Mouse (Mus musculus) myocyte (in vitro differentiated cells): ENCODE results near the gene Ube2l6. TPM values are rescaled to one million over a fixed set of nuclear protein-coding genes. Genes with fewer than 3 reads are reported as not detected.
A peak's percentile ranks its signal among the peaks of the same experiment; 100 is the strongest.

ENCODE experiments used
- H3K27me3 ChIP-seq: one replicate; pipeline ENCODE4 v1.6.1; 2011; ENCODE audit not compliant: control insufficient read depth, insufficient read depth, insufficient read length
- H3K36me3 ChIP-seq: one replicate; pipeline ENCODE4 v1.6.1; 2011; ENCODE audit not compliant: control insufficient read depth, insufficient read depth
- H3K4me2 ChIP-seq: one replicate; pipeline ENCODE4 v1.6.1; 2011; ENCODE audit warnings: low read depth, control low read depth
- H3K4me3 ChIP-seq: one replicate; pipeline ENCODE4 v1.5.1; 2011; ENCODE audit warnings: mild to moderate bottlenecking, control low read depth, moderate library complexity
- H3K79me2 ChIP-seq: one replicate; pipeline ENCODE4 v1.6.1; 2011; ENCODE audit not compliant: control insufficient read depth, insufficient read depth
- H3ac ChIP-seq: one replicate; pipeline ENCODE4 v1.6.1; 2011; ENCODE audit not compliant: control insufficient read depth, insufficient read length
- CEBPB ChIP-seq: IDR thresholded peaks from 2 replicates; pipeline ENCODE4 v1.6.1; 2011; ENCODE audit warnings: mild to moderate bottlenecking, moderate library complexity; ENCODE audit not compliant: poor library complexity, insufficient read depth, severe bottlenecking
- E2F4 ChIP-seq: IDR thresholded peaks from one replicate; pipeline ENCODE4 v1.6.1; 2011; ENCODE audit warnings: mild to moderate bottlenecking, control low read depth, moderate library complexity; ENCODE audit not compliant: insufficient read depth
- MAX ChIP-seq: IDR thresholded peaks from one replicate; pipeline ENCODE4 v1.6.1; 2011; ENCODE audit warnings: low read depth, mild to moderate bottlenecking, control low read depth
- MYOD1 ChIP-seq, 3 experiments: IDR thresholded peaks; one replicate each; pipeline ENCODE4 v1.6.1; 2011; ENCODE audit warnings: control low read depth in 2 of 3, low read depth in 2 of 3, mild to moderate bottlenecking in 2 of 3, moderate library complexity in 1 of 3; ENCODE audit not compliant: insufficient read length in 2 of 3, control insufficient read depth in 1 of 3
- MYOG ChIP-seq, 3 experiments: IDR thresholded peaks; one replicate each; pipeline ENCODE4 v1.6.1; 2011; ENCODE audit warnings: control low read depth in 2 of 3, low read depth in 2 of 3, mild to moderate bottlenecking in 2 of 3; ENCODE audit not compliant: insufficient read length in 2 of 3, control insufficient read depth in 1 of 3, insufficient read depth in 1 of 3
- POLR2A ChIP-seq: IDR thresholded peaks from one replicate; pipeline ENCODE4 v1.6.1; 2011; ENCODE audit warnings: low read depth, mild to moderate bottlenecking, control low read depth, moderate library complexity; ENCODE audit not compliant: insufficient read length
- POLR2AphosphoS2 ChIP-seq: IDR thresholded peaks from one replicate; pipeline ENCODE4 v1.6.1; 2011; ENCODE audit warnings: low read depth, control low read depth; ENCODE audit not compliant: insufficient read length
- REST ChIP-seq: IDR thresholded peaks from one replicate; pipeline ENCODE4 v1.6.1; 2011; ENCODE audit warnings: mild to moderate bottlenecking, control low read depth, moderate library complexity; ENCODE audit not compliant: insufficient read depth, insufficient read length
- SRF ChIP-seq: IDR thresholded peaks from one replicate; pipeline ENCODE4 v1.6.1; 2011; ENCODE audit warnings: low read depth; ENCODE audit not compliant: control insufficient read depth, insufficient read length
- TCF12 ChIP-seq: IDR thresholded peaks from one replicate; pipeline ENCODE4 v1.6.1; 2011; ENCODE audit warnings: mild to moderate bottlenecking, control low read depth; ENCODE audit not compliant: poor library complexity, insufficient read depth, severe bottlenecking
- TCF3 ChIP-seq: IDR thresholded peaks from one replicate; pipeline ENCODE4 v1.6.1; 2011; ENCODE audit warnings: low read depth, control low read depth; ENCODE audit not compliant: insufficient read length
- USF1 ChIP-seq: IDR thresholded peaks from one replicate; pipeline ENCODE4 v1.6.1; 2011; ENCODE audit warnings: low read depth, mild to moderate bottlenecking, control low read depth, moderate library complexity
- polyA plus RNA-seq: library from polyadenylated mRNA; unstranded; fragments of >200 nt; fragmentation: generic; extraction: Trizol; gene quantifications from one replicate; pipeline ENCODE4 v1.2.1, GENCODE M21; 2012; ENCODE audit warnings: missing spikeins

Ube2l6 gene
- polyA plus RNA-seq, 1 experiment, result 16.2 TPM

DNA sequence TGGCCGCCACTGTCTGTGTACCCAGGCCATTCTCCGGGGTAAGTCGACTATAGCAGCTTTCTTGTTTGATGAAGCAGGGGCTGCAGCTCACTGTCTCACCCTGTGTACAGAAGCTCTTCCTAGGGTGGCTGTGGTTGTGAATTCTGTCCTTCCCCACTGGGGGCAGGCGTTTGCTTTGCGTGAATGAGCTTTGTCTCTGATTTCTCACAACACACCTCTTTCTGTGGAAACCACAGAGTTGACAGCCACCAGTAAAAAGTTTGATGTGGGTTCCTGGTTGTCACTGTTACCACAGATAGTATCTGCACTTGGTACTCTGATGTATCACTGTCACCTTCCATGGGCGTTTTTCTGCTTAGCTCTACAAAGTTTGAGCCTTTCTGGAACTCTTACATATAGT lies 19.4 kb upstream of the Ube2l6 start:
- Histone ChIP-seq H3K4me2 (no peak overlapping the region), H3K36me3 (no peaks in the 10 kb centered on the region), H3K27me3 (no peaks in the 10 kb centered on the region), H3K79me2 (no peaks in the 10 kb centered on the region), H3K4me3 (no peak overlapping the region), H3ac (no peak overlapping the region)
- TF ChIP-seq TCF12 (no peak), MYOD1 (IDR thresholded peaks at IDR 0.05; ENCODE audit: control insufficient read depth in 1 of 3, insufficient read length in 2 of 3, low read depth in 2 of 3) (no peak)

DNA sequence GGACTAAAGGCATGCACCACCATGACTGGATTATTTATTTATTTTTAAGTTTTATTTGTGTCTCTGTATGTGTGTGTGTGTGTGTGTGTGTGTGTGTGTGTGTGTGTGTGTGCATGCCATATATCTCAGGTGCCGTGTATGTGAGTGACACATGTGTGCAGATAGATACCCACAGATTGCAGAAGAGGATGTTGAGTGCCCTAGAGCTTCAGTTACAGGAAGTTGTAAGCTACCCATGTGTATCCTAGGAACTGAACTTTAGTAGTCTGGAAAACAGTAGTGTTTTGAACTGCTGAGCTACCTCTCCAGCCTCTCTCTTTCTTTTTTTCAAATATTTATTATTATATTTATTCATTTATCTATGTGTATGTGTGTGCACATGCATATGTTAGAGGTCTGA lies 15.3 kb upstream of the Ube2l6 start:
- H3K36me3 ChIP-seq, result no peaks in the 10 kb centered on the region
- H3ac ChIP-seq, result no peak overlapping the region
- no peak overlapping the region for H3K4me2 ChIP-seq
- no peak overlapping the region for H3K4me3 ChIP-seq
- no peaks in the 10 kb centered on the region for H3K27me3 ChIP-seq
- no peak for TF ChIP-seq TCF12
- TF ChIP-seq SRF, result no peak
- TF ChIP-seq MYOG (IDR thresholded peaks at IDR 0.05; ENCODE audit: control insufficient read depth in 1 of 3, insufficient read depth in 1 of 3, insufficient read length in 2 of 3, low read depth in 2 of 3), result no peak
- TF ChIP-seq MYOD1 (IDR thresholded peaks at IDR 0.05; ENCODE audit: control insufficient read depth in 1 of 3, insufficient read length in 2 of 3, low read depth in 2 of 3), result no peak
- TF ChIP-seq POLR2A, result no peak
- TF ChIP-seq E2F4, result no peak
- TF ChIP-seq REST, result no peak
- no peak for TF ChIP-seq MAX
- TF ChIP-seq USF1, result no peak
- TF ChIP-seq POLR2AphosphoS2, result no peak
- TF ChIP-seq CEBPB, result no peak
- TF ChIP-seq TCF3, result no peak
- H3K79me2 ChIP-seq, result no peaks in the 10 kb centered on the region

DNA sequence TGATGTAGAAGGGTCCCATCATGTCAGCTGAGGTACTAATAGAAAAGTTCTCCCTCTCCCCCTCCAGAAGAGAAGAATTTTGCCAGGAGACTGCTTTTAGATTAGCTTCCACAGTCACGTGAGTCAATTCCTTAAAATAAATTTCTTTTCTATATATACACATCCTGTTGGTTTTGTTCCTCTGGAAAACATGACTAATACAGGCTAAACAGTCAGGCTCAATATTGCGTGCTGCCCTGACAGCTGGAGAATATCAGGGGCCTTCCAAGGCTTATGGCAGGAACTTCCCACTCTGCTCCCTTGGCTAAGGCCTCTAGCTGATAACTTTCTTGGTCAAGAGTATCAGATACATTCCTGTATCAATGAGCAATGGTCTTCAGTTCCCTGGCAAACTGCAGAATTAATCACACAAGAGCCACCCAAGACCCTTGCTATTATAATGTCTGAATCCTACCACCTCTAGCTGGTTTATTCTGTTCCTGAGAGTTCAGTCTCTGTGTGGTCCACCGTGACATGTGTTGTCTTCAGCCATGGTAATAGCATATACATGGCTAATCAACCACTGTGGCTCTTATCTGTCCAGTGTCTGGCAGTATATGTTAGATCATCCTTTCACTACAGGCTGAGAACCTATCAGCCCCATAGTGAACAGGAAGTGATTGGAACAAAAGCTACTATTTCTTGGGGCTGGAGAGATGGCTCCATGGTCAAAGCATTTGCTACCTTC lies 14.6 kb upstream of the Ube2l6 start:
- Histone ChIP-seq H3K27me3 (no peaks in the 10 kb centered on the region), H3K79me2 (no peaks in the 10 kb centered on the region)
- no peak for TF ChIP-seq POLR2AphosphoS2
- TF ChIP-seq POLR2A, result no peak
- TF ChIP-seq SRF, result no peak
- no peak for TF ChIP-seq CEBPB
- peak; percentile 74 for TF ChIP-seq USF1
- no peak for TF ChIP-seq E2F4
- peak in 2 of 3 experiments; percentile 30 to 79 for TF ChIP-seq MYOG (IDR thresholded peaks at IDR 0.05; ENCODE audit: control insufficient read depth in 1 of 3, insufficient read depth in 1 of 3, insufficient read length in 2 of 3, low read depth in 2 of 3)
- TF ChIP-seq TCF12, result no peak
- TF ChIP-seq TCF3, result no peak
- TF ChIP-seq MAX, result no peak
- TF ChIP-seq MYOD1 (IDR thresholded peaks at IDR 0.05; ENCODE audit: control insufficient read depth in 1 of 3, insufficient read length in 2 of 3, low read depth in 2 of 3), result peak in 2 of 3 experiments; percentile 23 to 56
- TF ChIP-seq REST, result no peak

DNA sequence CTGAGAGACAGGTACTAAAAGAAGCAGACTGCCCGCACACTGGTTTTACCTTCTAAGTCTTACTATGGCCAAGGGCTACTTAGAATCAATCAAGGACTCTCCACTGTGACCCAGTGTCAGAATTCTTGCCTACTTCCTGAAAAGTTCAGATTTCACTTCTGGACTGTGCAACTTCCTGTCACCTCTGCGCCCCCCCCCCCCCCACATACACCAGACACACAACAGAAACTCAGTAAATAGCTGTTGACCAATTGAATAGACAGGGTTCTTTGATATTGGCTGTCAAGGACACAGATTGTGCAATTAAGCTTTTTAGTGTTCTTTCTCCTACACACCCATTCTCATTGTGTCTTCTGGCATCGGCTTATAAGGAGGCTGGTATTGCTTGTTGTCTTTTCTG lies 10.3 kb upstream of the Ube2l6 start:
- Histone ChIP-seq H3K27me3 (no peaks in the 10 kb centered on the region), H3ac (no peak overlapping the region), H3K4me3 (no peak overlapping the region), H3K4me2 (no peak overlapping the region), H3K36me3 (no peaks in the 10 kb centered on the region), H3K79me2 (no peaks in the 10 kb centered on the region)
- TF ChIP-seq MYOG (IDR thresholded peaks at IDR 0.05; ENCODE audit: control insufficient read depth in 1 of 3, insufficient read depth in 1 of 3, insufficient read length in 2 of 3, low read depth in 2 of 3) (no peak), SRF (no peak), MAX (no peak), USF1 (no peak), MYOD1 (IDR thresholded peaks at IDR 0.05; ENCODE audit: control insufficient read depth in 1 of 3, insufficient read length in 2 of 3, low read depth in 2 of 3) (no peak), E2F4 (no peak), CEBPB (no peak), POLR2A (no peak), TCF3 (no peak), TCF12 (no peak), POLR2AphosphoS2 (no peak), REST (no peak)

More for the DNA sequence above, 14.6 kb upstream of the Ube2l6 start:
- H3ac ChIP-seq, result no peak overlapping the region
- no peaks in the 10 kb centered on the region for H3K36me3 ChIP-seq
- peak overlapping the region; percentile 12 for H3K4me2 ChIP-seq
- H3K4me3 ChIP-seq, result no peak overlapping the region

DNA sequence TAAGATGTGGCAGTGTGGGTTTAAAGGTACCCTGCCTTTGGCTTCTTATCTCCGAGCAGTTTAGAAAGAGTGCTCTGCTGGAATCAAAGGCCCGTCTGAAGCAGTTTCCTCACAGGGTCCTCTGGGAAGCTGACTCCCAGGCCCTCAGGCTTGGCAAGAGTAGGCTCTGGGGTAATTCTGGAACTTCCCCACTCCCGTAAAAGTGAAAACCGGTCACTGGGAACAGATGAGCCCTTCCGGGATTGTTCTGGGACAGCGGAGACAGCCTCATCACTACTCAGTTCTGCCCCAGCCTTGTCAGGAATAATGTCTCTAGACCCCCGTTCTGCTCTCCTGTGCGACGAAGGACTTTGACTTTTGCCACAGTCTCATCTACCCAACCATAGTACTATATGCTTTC lies 8.2 kb upstream of the Ube2l6 start:
- no peak overlapping the region for H3K4me2 ChIP-seq
- H3K79me2 ChIP-seq, result no peaks in the 10 kb centered on the region
- no peak overlapping the region for H3K4me3 ChIP-seq
- no peak overlapping the region for H3ac ChIP-seq
- TF ChIP-seq MYOG (IDR thresholded peaks at IDR 0.05; ENCODE audit: control insufficient read depth in 1 of 3, insufficient read depth in 1 of 3, insufficient read length in 2 of 3, low read depth in 2 of 3), result no peak
- no peak for TF ChIP-seq TCF3
- TF ChIP-seq POLR2AphosphoS2, result no peak
- no peak for TF ChIP-seq MAX
- no peaks in the 10 kb centered on the region for H3K36me3 ChIP-seq
- no peaks in the 10 kb centered on the region for H3K27me3 ChIP-seq
